Mouse (Mus musculus): Measurements from ENCODE around the gene Eif5a. TPM values are rescaled to one million over a fixed set of nuclear protein-coding genes. Genes with fewer than 3 reads are reported as not detected.
"Not testable (repeated sequence)": the region's sequence is repeated elsewhere in the genome, so short reads cannot be mapped to it uniquely, and the experiment has no call there.

Eif5a gene
- polyA plus RNA-seq, 1 experiment from 2014 or later = 2,350 TPM

GRCm38 (mm10) chr11:69955618-69956017 lies 33.9 kb upstream of the Eif5a start:
- 81% methylated on average over 4 of the region's 4 CpGs for WGBS
- peaks cover 18% of the 10 kb centered on the region for H3K27me3 ChIP-seq (ENCODE audit: insufficient read depth, poor library complexity, severe bottlenecking)
- H3K4me3 ChIP-seq; DNase-seq (ENCODE audit: low spot score); H3K4me1 ChIP-seq (replicated peaks); H3K27ac ChIP-seq; H3K9me3 ChIP-seq; H3K36me3 ChIP-seq: not testable (repeated sequence)

GRCm38 (mm10) chr11:69953267-69953915 lies 31.6 kb upstream of the Eif5a start:
- H3K4me3 ChIP-seq = no peak overlapping the region
- 68% methylated on average over 11 of the region's 11 CpGs for WGBS
- no peaks in the 10 kb centered on the region for H3K36me3 ChIP-seq
- peaks cover 10% of the 10 kb centered on the region for H3K27me3 ChIP-seq (ENCODE audit: insufficient read depth, poor library complexity, severe bottlenecking)
- H3K4me1 ChIP-seq (replicated peaks) = peaks cover 7% of the 10 kb centered on the region
- DNase-seq (ENCODE audit: low spot score) = no peak
- no peak overlapping the region for H3K27ac ChIP-seq
- no peaks in the 10 kb centered on the region for H3K9me3 ChIP-seq

GRCm38 (mm10) chr11:69952274-69952673 lies 30.5 kb upstream of the Eif5a start:
- H3K9me3 ChIP-seq = no peaks in the 10 kb centered on the region
- H3K4me3 ChIP-seq = no peak overlapping the region
- DNase-seq (ENCODE audit: low spot score) = no peak
- no peaks in the 10 kb centered on the region for H3K36me3 ChIP-seq
- H3K27me3 ChIP-seq (ENCODE audit: insufficient read depth, poor library complexity, severe bottlenecking) = peaks cover 10% of the 10 kb centered on the region
- no peak overlapping the region for H3K27ac ChIP-seq
- H3K4me1 ChIP-seq (replicated peaks) = peaks cover 18% of the 10 kb centered on the region
- 37% methylated on average over 1 of the region's 1 CpGs for WGBS

GRCm38 (mm10) chr11:69950807-69951459 lies 29.2 kb upstream of the Eif5a start:
- peaks cover 5% of the 10 kb centered on the region for H3K36me3 ChIP-seq
- H3K9me3 ChIP-seq = no peaks in the 10 kb centered on the region
- DNase-seq (ENCODE audit: low spot score) = peak; percentile 24
- H3K27ac ChIP-seq = no peak overlapping the region
- WGBS = 44% methylated on average over 4 of the region's 4 CpGs
- peaks cover 29% of the 10 kb centered on the region for H3K4me1 ChIP-seq (replicated peaks)
- H3K4me3 ChIP-seq = no peak overlapping the region
- peaks cover 10% of the 10 kb centered on the region for H3K27me3 ChIP-seq (ENCODE audit: insufficient read depth, poor library complexity, severe bottlenecking)

GRCm38 (mm10) chr11:69948763-69949150 lies 27.0 kb upstream of the Eif5a start:
- Histone ChIP-seq H3K4me3 (peak overlapping the region; percentile 60), H3K9me3 (no peaks in the 10 kb centered on the region), H3K27me3 (ENCODE audit: insufficient read depth, poor library complexity, severe bottlenecking) (peaks cover 14% of the 10 kb centered on the region), H3K27ac (peak overlapping the region; percentile 95), H3K4me1 (replicated peaks) (peaks cover 31% of the 10 kb centered on the region), H3K36me3 (peaks cover 26% of the 10 kb centered on the region)
- peak; percentile 91 for DNase-seq (ENCODE audit: low spot score)
- WGBS = under 1% methylated on average over 14 of the region's 14 CpGs

GRCm38 (mm10) chr11:69948066-69948762 lies 26.5 kb upstream of the Eif5a start, which contains the start of gene Slc2a4:
TSS of gene Slc2a4 (minus strand) at chr11:69948188.
- peaks cover 31% of the 10 kb centered on the region for H3K36me3 ChIP-seq
- DNase-seq (ENCODE audit: low spot score) = peak; percentile 97
- H3K9me3 ChIP-seq = no peaks in the 10 kb centered on the region
- WGBS = under 1% methylated on average over 34 of the region's 34 CpGs
- peak within 1 kb of the TSS; percentile 95 for H3K27ac ChIP-seq
- H3K4me1 ChIP-seq (replicated peaks) = peaks cover 31% of the 10 kb centered on the region
- H3K4me3 ChIP-seq = peak within 1 kb of the TSS; percentile 60
- H3K27me3 ChIP-seq (ENCODE audit: insufficient read depth, poor library complexity, severe bottlenecking) = peaks cover 14% of the 10 kb centered on the region

GRCm38 (mm10) chr11:69947337-69948065 lies 25.7 kb upstream of the Eif5a start:
- peak overlapping the region; percentile 60 for H3K4me3 ChIP-seq
- peak; percentile 47 for DNase-seq (ENCODE audit: low spot score)
- peaks cover 31% of the 10 kb centered on the region for H3K4me1 ChIP-seq (replicated peaks)
- H3K36me3 ChIP-seq = peaks cover 38% of the 10 kb centered on the region
- no peaks in the 10 kb centered on the region for H3K9me3 ChIP-seq
- H3K27me3 ChIP-seq (ENCODE audit: insufficient read depth, poor library complexity, severe bottlenecking) = peaks cover 19% of the 10 kb centered on the region
- 3% methylated on average over 29 of the region's 29 CpGs for WGBS
- H3K27ac ChIP-seq = peak overlapping the region; percentile 95

GRCm38 (mm10) chr11:69945997-69946891 lies 24.5 kb upstream of the Eif5a start:
- peaks cover 31% of the 10 kb centered on the region for H3K4me1 ChIP-seq (replicated peaks)
- peak overlapping the region; percentile 60; the same call in 1 of the 2 replicates for H3K4me3 ChIP-seq
- H3K27ac ChIP-seq = peak overlapping the region; percentile 29; the same call in 1 of the 2 replicates
- no peak for DNase-seq (ENCODE audit: low spot score)
- no peaks in the 10 kb centered on the region for H3K9me3 ChIP-seq
- H3K36me3 ChIP-seq = peaks cover 45% of the 10 kb centered on the region
- WGBS = 93% methylated on average over 18 of the region's 18 CpGs
- peaks cover 16% of the 10 kb centered on the region for H3K27me3 ChIP-seq (ENCODE audit: insufficient read depth, poor library complexity, severe bottlenecking)

GRCm38 (mm10) chr11:69945216-69945615 lies 23.5 kb upstream of the Eif5a start:
- 80% methylated on average over 13 of the region's 13 CpGs for WGBS
- Histone ChIP-seq H3K9me3 (no peaks in the 10 kb centered on the region), H3K36me3 (peaks cover 45% of the 10 kb centered on the region)

GRCm38 (mm10) chr11:69940962-69941361 lies 19.2 kb upstream of the Eif5a start:
- Histone ChIP-seq H3K9me3 (no peaks in the 10 kb centered on the region), H3K4me1 (replicated peaks) (peaks cover 22% of the 10 kb centered on the region), H3K36me3 (peaks cover 40% of the 10 kb centered on the region), H3K27ac (0 out of 2 replicates have a peak overlapping the region, but pooled peaks have one; percentile 6), H3K4me3 (no peak overlapping the region), H3K27me3 (ENCODE audit: insufficient read depth, poor library complexity, severe bottlenecking) (peaks cover 51% of the 10 kb centered on the region)
- 82% methylated on average over 4 of the region's 4 CpGs for WGBS
- no peak for DNase-seq (ENCODE audit: low spot score)

More at GRCm38 (mm10) chr11:69945216-69945615, 23.5 kb upstream of the Eif5a start:
- H3K4me3 ChIP-seq = peak overlapping the region; percentile 60; the same call in 1 of the 2 replicates
- H3K27ac ChIP-seq = no peak overlapping the region
- peaks cover 31% of the 10 kb centered on the region for H3K4me1 ChIP-seq (replicated peaks)
- no peak for DNase-seq (ENCODE audit: low spot score)
- peaks cover 10% of the 10 kb centered on the region for H3K27me3 ChIP-seq (ENCODE audit: insufficient read depth, poor library complexity, severe bottlenecking)

- Histone ChIP-seq H3K27ac (no peak overlapping the region), H3K4me3 (no peak overlapping the region; the same call in 1 of the 2 replicates), H3K27me3 (ENCODE audit: insufficient read depth, poor library complexity, severe bottlenecking) (peaks cover 59% of the 10 kb centered on the region), H3K9me3 (no peaks in the 10 kb centered on the region), H3K4me1 (replicated peaks) (peaks cover 32% of the 10 kb centered on the region), H3K36me3 (peaks cover 28% of the 10 kb centered on the region)
- no peak for DNase-seq (ENCODE audit: low spot score)
- WGBS = 92% methylated on average over 17 of the region's 17 CpGs
These were observed 18.0 kb upstream of the Eif5a start for GRCm38 (mm10) chr11:69939731-69940130.
